23 mouse cellular contexts compared by ENCODE assay signal in the genomic region with DNA sequence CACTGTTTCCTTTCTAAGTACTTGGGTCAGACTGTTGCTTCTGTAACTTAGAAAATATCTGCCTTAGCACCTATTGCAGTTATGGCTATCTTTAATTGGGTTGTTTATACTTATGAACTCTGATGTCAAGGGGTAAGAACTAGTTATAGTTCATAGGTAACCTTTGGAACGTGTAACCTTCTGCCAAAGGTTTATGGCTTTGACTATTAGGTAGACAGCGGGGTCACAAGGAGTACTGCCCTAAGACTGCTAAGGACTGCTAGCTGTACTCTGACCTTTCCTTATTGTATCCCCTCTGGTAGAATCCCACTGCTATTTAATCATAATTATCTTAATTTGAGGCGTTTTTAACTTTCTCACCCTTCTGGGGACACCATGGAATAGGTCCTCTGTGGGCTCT. TPM values are rescaled to one million over a fixed set of nuclear protein-coding genes. Genes with fewer than 3 reads are reported as not detected.
A peak's percentile ranks its signal among the peaks of the same experiment; 100 is the strongest.
DNase-seq lines count a peak whose midpoint lies in the region; ATAC-seq and TF ChIP-seq lines count a peak whose summit lies in the region.
"Had no signal": no experiment of that assay in that cellular context is flagged by ENCODE, and none has a peak within 500 bp of the region (broad histone marks: within the 10 kb centered on the region; RNA-seq: fewer than 3 reads in every experiment).

No protein-coding gene starts in this region.

- 71% methylated on average over 3 of the region's 3 CpGs for WGBS in kidney, embryonic 14.5 days
- 60% methylated on average over 3 of the region's 3 CpGs for WGBS in intestine, embryonic 16.5 days
- WGBS in small intestine, adult 2 months = 26% methylated on average over 3 of the region's 3 CpGs
- 83% methylated on average over 3 of the region's 3 CpGs for WGBS in forebrain, embryonic 16.5 days

- H3K4me2 ChIP-seq in kidney, embryonic 14.5 days (replicated peaks; ENCODE audit: low read depth, low read length) = no peak overlapping the region
- H3K4me2 ChIP-seq in intestine, embryonic 16.5 days (ENCODE audit: low read depth, low read length) = no peak overlapping the region
- no peak overlapping the region for H3K4me2 ChIP-seq in forebrain, embryonic 16.5 days (ENCODE audit: low read length)
- H3K4me2 ChIP-seq: embryonic facial prominence, embryonic 13.5 days; embryonic facial prominence, embryonic 15.5 days; forebrain, embryonic 12.5 days; forebrain, embryonic 15.5 days had no signal

- H3K27me3 ChIP-seq in kidney, embryonic 14.5 days (ENCODE audit: control insufficient read depth, insufficient read depth, low read length) = no peaks in the 10 kb centered on the region
- H3K27me3 ChIP-seq in intestine, embryonic 16.5 days (replicated peaks; ENCODE audit: control insufficient read depth, insufficient read depth, low read length) = no peaks in the 10 kb centered on the region
- H3K27me3 ChIP-seq in small intestine, adult 2 months (ENCODE audit: control insufficient read depth, insufficient read depth, low read length) = no peaks in the 10 kb centered on the region
- no peaks in the 10 kb centered on the region for H3K27me3 ChIP-seq in forebrain, embryonic 16.5 days (replicated peaks; ENCODE audit: control insufficient read depth, insufficient read depth, low read length)
- H3K27me3 ChIP-seq: embryonic facial prominence, embryonic 13.5 days; embryonic facial prominence, embryonic 15.5 days; forebrain, embryonic 12.5 days; forebrain, embryonic 15.5 days had no signal

- DNase-seq in kidney, adult 9 months = peak; percentile 53
- DNase-seq in gastrocnemius, postnatal 10 days = no peak
- DNase-seq: adrenal gland, adult 2 months; adrenal gland, postnatal 10 days; adrenal gland, postnatal 25 days; cerebellum, adult 11 months; cerebellum, adult 18-20 months; cerebellum, adult 8-10 months; cerebellum, adult 9-11 months; cerebellum, postnatal 14 days; cerebellum, postnatal 36 days; embryo, embryonic 11 days had no signal

- no peak for ATAC-seq in kidney, embryonic 14.5 days (ENCODE audit: low FRiP score, low TSS enrichment)
- peak; percentile 82 for ATAC-seq in intestine, embryonic 16.5 days
- ATAC-seq in forebrain, embryonic 16.5 days = no peak
- ATAC-seq: forebrain, embryonic 15.5 days had no signal

- no peaks in the 10 kb centered on the region for H3K4me1 ChIP-seq in kidney, embryonic 14.5 days (ENCODE audit: control insufficient read depth, insufficient read depth, low read length)
- no peaks in the 10 kb centered on the region for H3K4me1 ChIP-seq in intestine, embryonic 16.5 days (ENCODE audit: control insufficient read depth, insufficient read depth, low read length)
- H3K4me1 ChIP-seq in small intestine, adult 2 months (ENCODE audit: control insufficient read depth, insufficient read depth, insufficient read length, low read length) = peaks cover 5% of the 10 kb centered on the region; the same call in 1 of the 2 replicates
- H3K4me1 ChIP-seq in forebrain, embryonic 16.5 days (replicated peaks; ENCODE audit: control insufficient read depth, insufficient read depth, low read length) = no peaks in the 10 kb centered on the region
- H3K4me1 ChIP-seq: embryonic facial prominence, embryonic 13.5 days; embryonic facial prominence, embryonic 15.5 days; forebrain, embryonic 10.5 days; forebrain, embryonic 12.5 days; forebrain, embryonic 15.5 days had no signal

- no peak for TF ChIP-seq CTCF in small intestine, adult 2 months (IDR thresholded peaks at IDR 0.05; ENCODE audit: extremely low read depth, insufficient read length, insufficient replicate concordance, low read depth, low read length)

- no peaks in the 10 kb centered on the region for H3K36me3 ChIP-seq in kidney, embryonic 14.5 days (ENCODE audit: control insufficient read depth, insufficient read depth, low read length)
- no peaks in the 10 kb centered on the region for H3K36me3 ChIP-seq in intestine, embryonic 16.5 days (ENCODE audit: control insufficient read depth, insufficient read depth, low read length)
- H3K36me3 ChIP-seq in small intestine, adult 2 months (ENCODE audit: control insufficient read depth, insufficient read depth, low read length) = no peaks in the 10 kb centered on the region
- H3K36me3 ChIP-seq in forebrain, embryonic 16.5 days (ENCODE audit: control insufficient read depth, insufficient read depth) = no peaks in the 10 kb centered on the region
- H3K36me3 ChIP-seq: embryonic facial prominence, embryonic 13.5 days; embryonic facial prominence, embryonic 15.5 days; forebrain, embryonic 10.5 days; forebrain, embryonic 12.5 days; forebrain, embryonic 15.5 days had no signal

- H3K9me3 ChIP-seq in kidney, embryonic 14.5 days (ENCODE audit: control insufficient read depth, low read length) = no peaks in the 10 kb centered on the region
- H3K9me3 ChIP-seq in intestine, embryonic 16.5 days (ENCODE audit: control insufficient read depth, low read length) = no peaks in the 10 kb centered on the region
- H3K9me3 ChIP-seq in forebrain, embryonic 16.5 days (ENCODE audit: control insufficient read depth, low read length) = no peaks in the 10 kb centered on the region
- H3K9me3 ChIP-seq: embryonic facial prominence, embryonic 13.5 days; embryonic facial prominence, embryonic 15.5 days; forebrain, embryonic 10.5 days; forebrain, embryonic 12.5 days; forebrain, embryonic 15.5 days had no signal

- no peak overlapping the region for H3K4me3 ChIP-seq in kidney, embryonic 14.5 days (ENCODE audit: low read length)
- H3K4me3 ChIP-seq in intestine, embryonic 16.5 days (ENCODE audit: low read length) = no peak overlapping the region
- no peak overlapping the region for H3K4me3 ChIP-seq in small intestine, adult 2 months (ENCODE audit: low read depth, low read length)
- H3K4me3 ChIP-seq in forebrain, embryonic 16.5 days (replicated peaks; ENCODE audit: low read length) = no peak overlapping the region
- H3K4me3 ChIP-seq: embryonic facial prominence, embryonic 13.5 days; embryonic facial prominence, embryonic 15.5 days; erythroblast, embryonic 14.5 days; forebrain, embryonic 10.5 days; forebrain, embryonic 12.5 days; forebrain, embryonic 15.5 days had no signal

- H3K27ac ChIP-seq in kidney, embryonic 14.5 days (ENCODE audit: low read depth, low read length) = no peak overlapping the region
- H3K27ac ChIP-seq in intestine, embryonic 16.5 days (ENCODE audit: low read length) = no peak overlapping the region
- H3K27ac ChIP-seq in small intestine, adult 2 months (ENCODE audit: insufficient read depth, low read depth, low read length) = peak overlapping the region; percentile 55; the same call in 1 of the 2 replicates
- no peak overlapping the region for H3K27ac ChIP-seq in forebrain, embryonic 16.5 days (ENCODE audit: low read length)
- H3K27ac ChIP-seq: embryonic facial prominence, embryonic 13.5 days; embryonic facial prominence, embryonic 15.5 days; forebrain, embryonic 10.5 days; forebrain, embryonic 12.5 days; forebrain, embryonic 15.5 days had no signal

- TF ChIP-seq POLR2A in small intestine, adult 2 months (IDR thresholded peaks at IDR 0.05; ENCODE audit: low read depth, low read length) = no peak

- H3K9ac ChIP-seq in kidney, embryonic 14.5 days (ENCODE audit: low read depth, low read length) = no peak overlapping the region
- no peak overlapping the region for H3K9ac ChIP-seq in intestine, embryonic 16.5 days (ENCODE audit: low read depth, low read length)
- no peak overlapping the region for H3K9ac ChIP-seq in forebrain, embryonic 16.5 days (replicated peaks; ENCODE audit: low read depth, low read length)
- H3K9ac ChIP-seq: embryonic facial prominence, embryonic 13.5 days; embryonic facial prominence, embryonic 15.5 days; forebrain, embryonic 12.5 days; forebrain, embryonic 15.5 days had no signal

RNA-seq across cellular contexts. Expression of gene Fmn1, which starts 23.4 kb away (rescaled TPM):
- polyA plus RNA-seq in kidney, embryonic 14.5 days (2014; fragmentation: Nextera tagmentation; extraction: Ambion mirVana) = 6.9 and 12.0 TPM in 2 replicates
- 4.5 and 4.6 TPM in 2 replicates for polyA plus RNA-seq in intestine, embryonic 16.5 days (2015; fragmentation: Nextera tagmentation; extraction: Ambion mirVana)
- 2.9 and 11.5 TPM in 2 replicates for polyA plus RNA-seq in small intestine, adult 2 months (2012; rRNA removed)
- total RNA-seq in gastrocnemius, postnatal 10 days (2021) = 1 to 10 TPM; 3.8 to 5.5 TPM
- 0.26 and 0.28 TPM in 2 replicates for polyA plus RNA-seq in forebrain, embryonic 16.5 days (2015; fragmentation: Nextera tagmentation; extraction: Ambion mirVana)
- total RNA-seq: MEL had no signal
